Mouse (Mus musculus): ENCODE data around the gene Rft1. TPM values are rescaled to one million over a fixed set of nuclear protein-coding genes. Genes with fewer than 3 reads are reported as not detected.

Rft1 gene
- total RNA-seq, 2 experiments from 2014 or later: 9.2 to 9.5 TPM

DNA sequence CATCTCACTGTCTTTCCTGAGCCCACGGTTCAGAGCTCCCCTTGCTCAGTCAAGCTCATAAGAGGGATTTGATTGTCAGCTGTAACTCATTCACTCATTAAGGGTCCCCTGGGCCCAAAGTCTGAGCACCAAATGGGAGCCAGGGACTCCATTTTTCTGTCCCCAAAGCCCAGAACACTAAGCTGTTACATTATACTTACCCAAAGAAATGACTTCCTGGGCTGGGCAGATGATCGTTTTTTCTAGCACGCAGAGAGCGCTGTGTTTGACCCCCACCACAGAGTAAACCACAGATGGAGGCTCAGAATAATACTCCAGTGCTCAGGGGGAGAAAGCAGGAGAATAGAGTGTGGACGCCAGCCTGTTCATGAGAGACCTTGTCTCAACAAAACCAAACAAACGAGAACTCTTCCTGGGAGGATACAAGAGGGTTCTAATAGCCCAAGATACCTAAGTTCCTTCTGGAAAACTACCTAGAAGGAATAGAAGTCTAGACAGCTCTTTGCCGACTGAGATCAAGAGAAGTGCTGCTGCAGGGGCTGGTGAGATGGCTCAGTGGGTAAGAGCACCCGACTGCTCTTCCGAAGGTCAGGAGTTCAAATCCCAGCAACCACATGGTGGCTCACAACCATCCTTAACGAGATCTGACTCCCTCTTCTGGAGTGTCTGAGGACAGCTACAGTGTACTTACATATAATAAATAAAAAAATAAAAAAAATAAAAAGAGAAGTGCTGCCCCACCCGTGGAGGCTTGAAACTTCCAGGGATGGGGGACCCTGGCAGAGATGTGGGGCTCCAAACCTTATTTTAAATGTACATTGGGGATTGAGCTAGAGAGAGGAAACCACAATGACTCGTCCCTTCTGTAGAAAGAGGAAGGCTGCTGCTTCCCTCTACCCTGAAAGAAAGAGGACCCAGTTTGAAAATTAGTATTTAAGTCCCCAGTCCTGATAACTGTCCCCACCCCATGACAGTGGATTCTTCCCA, 27.1 kb upstream of the Rft1 start:
- intact Hi-C loops (cut with DNase I): loop anchor here (2.0 kb wide), 1 partner anchor 24 kb away; no protein-coding TSS in a partner anchor
- DNase-seq: no peak

DNA sequence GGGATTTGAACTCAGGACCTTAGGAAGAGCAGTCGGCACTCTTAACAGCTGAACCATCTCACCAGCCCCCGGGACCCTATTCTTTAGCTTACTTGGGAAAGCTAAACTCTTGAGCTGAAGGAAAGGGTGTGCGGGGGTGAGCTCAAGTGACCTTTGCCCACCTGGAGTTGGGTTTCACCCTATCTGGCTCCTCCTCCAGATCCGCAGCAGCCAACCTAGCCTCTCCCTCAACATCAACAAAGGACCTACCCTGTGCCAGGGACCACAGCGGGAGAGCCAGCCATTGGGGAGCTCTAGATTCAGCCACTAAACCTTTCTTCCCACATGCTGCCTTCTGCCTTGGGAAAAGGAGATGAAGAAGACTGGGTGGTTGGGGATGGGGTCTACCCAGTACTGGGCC, 25.9 kb upstream of the Rft1 start:
- intact Hi-C loops (cut with DNase I): no loop called here
- no peak for DNase-seq

DNA sequence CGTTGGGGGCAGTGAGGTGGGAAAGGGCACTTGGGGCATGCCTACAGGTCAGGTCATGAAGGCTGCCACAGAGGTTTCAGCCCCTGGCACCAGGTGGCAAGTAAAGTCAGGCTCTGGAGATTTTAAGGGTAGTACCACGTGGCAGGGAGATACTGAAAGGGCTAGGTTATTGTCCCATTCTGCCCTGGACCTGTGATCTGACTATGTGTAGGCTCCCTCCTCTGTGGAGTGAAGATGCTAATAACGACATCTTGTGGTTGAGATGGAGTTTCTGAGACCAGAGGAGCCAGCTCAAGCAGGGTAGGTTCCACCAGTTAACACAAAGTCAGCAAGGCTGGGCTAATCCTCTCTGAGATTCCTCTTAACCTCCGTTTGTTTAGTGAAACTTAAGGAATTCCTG, 24.3 kb upstream of the Rft1 start:
- DNase-seq: no peak
- intact Hi-C loops (cut with DNase I): no loop called here

DNA sequence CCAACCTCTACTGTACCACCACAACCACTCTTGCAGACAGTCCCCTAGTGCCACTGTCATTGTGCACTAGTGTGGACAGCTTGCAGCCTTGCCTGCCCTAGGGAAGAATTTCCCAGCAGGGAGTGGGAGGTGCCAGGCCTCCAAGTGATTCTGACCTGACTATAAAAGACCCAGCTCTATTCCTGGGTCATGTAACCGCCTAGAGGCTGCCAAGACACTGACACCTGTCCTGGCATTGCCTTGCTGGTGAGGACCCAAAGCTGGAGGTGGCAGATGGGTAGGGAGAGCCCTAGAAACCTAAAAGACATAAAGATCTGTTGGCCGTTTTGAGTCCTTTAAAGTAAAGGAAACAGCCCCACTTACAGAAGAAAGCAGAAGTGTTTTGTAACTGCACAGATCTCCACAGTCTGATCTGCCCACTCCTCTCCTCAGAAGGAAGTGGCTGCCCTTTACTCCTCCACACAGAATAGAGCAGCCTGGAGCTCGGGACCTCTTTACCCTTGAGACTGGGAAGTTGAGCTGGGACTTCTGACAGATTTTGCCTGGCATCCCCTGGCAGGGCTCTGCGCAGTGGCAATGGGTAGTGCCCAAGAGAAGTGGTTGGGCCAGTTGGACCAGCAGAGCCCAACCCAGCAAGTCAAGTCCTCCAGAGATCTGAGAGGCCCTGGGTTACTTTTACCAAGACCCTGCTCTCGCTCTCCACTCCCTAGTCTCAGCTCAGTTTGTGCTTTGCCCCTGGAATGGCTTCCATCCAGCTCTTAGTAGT, 23.2 kb upstream of the Rft1 start:
- intact Hi-C loops (cut with DNase I): no loop called here
- DNase-seq: peak; percentile 33 to 62

DNA sequence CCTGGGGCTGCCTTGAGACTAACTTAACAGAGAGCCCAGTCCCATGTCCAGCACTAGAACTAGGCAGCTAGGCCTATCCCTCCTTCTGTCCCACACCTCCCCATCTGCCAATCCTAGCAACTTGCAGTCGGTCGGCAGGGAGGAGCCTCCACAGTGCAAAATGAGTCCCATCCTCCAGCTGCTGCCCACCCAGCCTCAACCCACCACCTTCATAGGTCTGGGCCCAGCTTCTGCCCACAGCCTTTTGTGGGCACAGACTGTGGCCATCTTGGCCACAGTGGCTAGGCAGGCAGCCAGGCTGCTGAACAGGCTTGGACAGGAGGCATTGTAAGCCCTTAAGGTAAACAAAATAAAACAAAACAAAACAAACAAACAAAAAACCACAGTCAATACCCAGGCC, 22.3 kb upstream of the Rft1 start:
- no peak for DNase-seq
- intact Hi-C loops (cut with DNase I): no loop called here

DNA sequence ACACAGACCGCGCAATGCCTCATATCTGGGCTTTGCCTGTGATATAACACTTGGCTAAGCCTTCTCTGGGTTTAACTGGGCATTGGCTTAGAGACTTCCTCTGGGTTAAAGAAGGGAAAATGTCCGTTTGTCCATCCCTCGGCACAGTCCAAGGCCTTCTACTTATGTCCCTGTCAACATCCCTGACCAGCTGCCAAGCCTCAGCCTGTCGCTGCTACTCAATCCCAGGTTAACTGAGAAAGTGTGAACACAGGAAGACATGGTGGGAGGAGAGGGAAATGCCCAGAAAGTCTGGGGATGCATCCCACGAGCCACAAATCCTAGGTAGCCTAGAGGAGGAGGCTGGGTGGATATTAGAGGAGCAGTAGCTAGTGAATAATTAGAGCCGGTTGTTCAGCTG, 20.5 kb upstream of the Rft1 start:
- DNase-seq: no peak
- intact Hi-C loops (cut with DNase I): no loop called here

DNA sequence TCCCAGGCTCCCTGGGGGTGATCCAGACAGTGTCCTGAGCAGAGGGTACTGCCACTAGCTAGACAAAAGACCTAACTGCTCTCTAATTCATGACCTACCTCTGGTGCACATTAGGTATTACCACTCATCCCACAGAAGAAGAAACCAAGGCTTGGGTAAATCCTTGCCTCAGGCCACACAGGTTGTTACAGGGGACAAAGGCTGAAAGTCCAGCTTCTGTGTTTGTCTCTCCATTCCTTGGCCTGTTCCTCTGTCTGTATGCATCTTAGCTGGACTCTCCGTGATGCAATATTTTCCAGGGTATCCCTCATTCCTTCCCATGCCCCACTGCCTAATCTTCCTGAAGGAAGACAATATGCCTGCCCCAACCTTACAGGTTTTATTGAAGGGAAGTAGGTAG, 19.7 kb upstream of the Rft1 start:
- DNase-seq: no peak
- intact Hi-C loops (cut with DNase I): no loop called here

DNA sequence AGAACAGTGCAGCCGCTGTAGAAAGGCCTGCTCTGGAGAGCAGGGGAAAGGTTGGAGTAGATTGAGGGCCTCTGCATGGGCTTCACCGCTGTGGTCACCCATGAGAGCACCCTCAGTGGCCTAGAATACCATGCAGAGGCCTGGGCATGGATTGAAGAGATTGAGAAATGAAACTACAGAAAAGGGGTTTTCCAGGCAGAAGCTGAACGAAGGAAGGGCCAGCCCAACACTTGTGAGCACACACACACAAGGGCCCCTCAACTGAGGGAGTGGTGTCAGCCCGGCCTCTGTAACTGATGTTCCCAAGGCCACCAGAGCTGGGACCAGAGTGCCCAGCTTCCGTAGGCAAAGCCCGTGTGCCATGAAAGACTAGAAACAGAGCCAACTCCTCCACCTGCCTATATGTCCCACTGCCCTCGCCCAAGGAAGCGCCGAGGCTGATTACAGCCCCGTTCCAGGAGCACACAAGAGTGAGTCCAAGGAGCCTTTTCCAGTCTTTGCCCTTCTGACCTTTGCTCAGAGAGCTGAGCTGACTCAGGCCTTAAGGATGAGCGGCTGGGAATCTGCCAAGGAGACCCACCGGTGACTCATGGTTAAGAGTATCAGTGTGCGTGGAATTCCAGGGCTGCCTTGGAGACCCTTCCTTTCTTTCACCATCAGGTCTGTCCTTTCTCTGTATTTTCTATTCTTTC, 18.8 kb upstream of the Rft1 start:
- no peak for DNase-seq
- intact Hi-C loops (cut with DNase I): no loop called here

DNA sequence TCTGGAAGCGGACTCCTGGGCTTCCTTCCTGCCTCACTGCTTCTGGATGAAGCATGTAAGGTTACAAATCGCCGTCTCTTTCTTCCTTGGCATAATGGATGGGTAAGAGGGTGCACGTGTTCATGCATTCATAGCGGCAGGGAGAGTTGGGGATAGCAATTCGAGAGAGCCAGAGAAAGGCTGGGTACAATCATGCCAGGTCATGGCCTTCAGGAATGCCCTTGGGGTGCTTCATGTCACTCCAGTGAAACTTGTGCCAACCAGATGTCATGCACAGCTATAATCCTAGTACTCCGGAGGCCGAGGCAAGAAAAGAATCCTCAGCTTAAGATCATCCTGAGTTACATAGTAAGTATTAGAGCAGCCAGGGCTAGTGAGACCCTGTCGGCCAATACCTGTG, 17.7 kb upstream of the Rft1 start:
- intact Hi-C loops (cut with DNase I): no loop called here
- no peak for DNase-seq

DNA sequence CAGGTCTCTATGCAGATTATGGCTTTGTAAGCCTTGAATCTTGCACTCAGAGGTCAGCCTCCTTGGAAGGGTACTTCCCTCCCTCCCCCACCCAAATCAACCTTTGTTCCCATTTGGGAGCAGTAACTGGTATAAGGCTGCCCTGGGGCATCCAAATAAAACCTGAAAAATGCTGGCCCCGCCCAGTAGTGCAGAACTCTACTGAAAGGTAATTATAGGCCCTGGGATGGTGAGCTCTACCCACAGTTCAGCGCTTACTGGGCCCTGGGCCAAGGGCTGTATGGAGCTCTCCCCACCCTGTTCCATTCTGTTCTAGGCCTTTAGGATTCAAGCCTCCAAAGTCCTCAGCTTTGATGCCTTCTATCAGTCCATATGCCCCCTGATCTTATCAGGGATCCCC, 17.1 kb upstream of the Rft1 start:
- intact Hi-C loops (cut with DNase I): no loop called here
- DNase-seq: no peak

DNA sequence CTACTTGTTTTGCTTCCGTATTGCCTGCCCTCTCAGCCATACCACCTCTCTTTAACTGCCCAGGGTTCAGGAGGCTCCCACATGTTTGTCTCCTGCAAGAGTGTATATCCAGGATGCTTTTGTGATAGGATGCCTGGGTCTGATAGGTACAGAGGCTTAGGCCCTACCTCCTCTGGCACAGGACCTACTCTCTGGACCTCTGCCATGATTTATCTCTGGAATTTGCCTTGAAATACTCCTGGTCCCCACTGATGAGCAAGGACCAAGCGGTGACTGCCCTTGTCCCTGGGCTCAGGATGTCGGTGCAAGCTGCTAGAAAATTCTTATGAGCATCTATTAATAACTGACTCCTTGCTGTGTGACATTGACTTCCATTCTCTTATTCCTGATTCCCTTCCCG, 16.2 kb upstream of the Rft1 start:
- intact Hi-C loops (cut with DNase I): no loop called here
- DNase-seq: peak in 1 of 2 experiments; percentile 52

DNA sequence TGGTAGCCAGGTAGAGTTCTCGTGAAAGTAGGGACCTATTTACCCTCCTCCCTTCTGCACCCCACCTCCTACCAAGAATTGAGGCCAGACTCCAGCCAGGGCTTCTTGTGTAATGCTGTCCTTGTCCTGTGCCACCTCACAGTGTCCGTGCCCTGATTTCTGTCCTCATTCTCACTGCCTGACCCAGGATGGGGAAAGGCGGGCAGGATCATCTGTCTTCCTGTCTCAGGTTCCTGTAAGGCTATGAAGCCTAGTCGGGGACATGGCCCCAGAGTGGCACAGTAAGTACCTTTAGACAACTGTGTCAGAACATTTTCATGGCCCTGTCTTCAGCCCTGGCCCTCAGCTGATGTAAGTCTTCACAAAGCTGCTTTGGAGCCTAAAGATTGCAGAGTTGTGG, 15.5 kb upstream of the Rft1 start:
- DNase-seq: no peak
- intact Hi-C loops (cut with DNase I): no loop called here

DNA sequence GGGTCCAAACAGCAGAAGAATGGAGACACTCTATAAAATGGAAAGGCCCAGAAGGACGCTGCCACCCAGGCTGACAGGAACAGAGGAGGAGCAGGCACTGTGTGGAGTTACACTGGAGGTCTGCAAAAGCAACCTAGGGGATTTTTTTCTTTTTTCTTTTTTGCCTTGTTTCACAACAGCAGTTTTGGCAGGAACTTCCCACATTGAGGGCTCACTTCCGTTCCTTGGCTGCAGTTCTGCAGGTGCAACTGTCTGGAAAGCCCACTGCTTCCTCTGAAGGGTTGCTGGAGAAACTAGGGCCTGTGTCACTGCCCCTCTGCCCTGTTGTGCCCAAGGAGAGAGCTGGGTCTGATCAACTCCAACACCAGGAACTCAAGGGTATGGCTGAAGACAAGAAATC, 12.4 kb upstream of the Rft1 start:
- intact Hi-C loops (cut with DNase I): no loop called here
- DNase-seq: no peak

DNA sequence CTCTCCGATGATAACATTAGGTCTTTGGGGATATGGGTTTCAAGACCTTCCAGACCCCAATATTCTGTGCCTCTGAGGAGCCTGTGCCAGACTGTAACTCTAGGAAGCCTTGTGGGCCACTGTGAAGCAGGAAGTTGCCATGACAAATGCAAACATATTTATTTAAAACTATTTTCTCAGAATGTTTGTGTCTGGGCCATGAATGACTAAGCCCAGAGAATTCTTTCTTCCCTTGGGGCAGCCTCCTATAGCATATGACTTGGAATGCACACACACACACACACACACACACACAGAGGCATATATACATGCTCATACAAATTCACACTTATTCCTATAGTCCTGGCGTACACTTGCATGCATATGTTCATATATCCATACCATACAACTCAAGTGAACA, 10.1 kb upstream of the Rft1 start:
- DNase-seq: no peak
- intact Hi-C loops (cut with DNase I): no loop called here

DNA sequence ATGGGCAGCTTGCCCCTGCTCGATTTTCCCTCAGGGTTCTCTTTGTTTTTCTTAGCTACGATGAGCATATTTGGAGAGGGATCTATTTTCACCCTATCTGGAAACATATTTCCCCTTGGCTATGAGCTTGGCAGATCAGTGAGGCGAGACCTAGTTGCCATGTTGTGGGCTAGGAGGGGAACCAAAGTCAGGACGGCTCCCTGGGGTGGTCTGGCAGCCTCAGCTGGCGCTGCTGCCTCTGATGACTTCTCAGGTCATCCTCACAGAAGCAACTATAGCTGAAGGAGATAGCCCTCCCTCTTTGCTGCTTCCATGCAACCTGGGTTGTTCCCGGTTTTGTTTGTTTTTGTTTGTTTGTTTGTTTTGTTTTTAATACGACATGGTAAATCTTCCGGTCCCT, 9.1 kb upstream of the Rft1 start:
- intact Hi-C loops (cut with DNase I): no loop called here
- DNase-seq: no peak

DNA sequence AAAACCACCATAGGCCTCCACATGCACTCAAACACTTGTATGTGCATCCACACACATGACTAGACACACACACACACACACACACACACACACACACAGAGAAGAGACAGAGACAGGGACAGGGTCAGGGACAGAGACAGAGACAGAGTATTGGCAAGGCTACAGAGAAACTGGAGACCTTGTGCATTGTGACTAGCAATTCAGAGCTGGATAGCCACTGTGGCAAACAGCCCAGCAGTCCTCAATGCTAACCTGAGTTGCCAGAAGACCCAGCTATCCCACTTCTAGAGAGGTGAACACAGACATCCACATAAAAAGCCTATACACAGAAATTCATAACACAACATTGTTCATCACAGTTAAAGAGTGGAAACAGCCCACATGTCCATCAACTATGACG, 7.7 kb upstream of the Rft1 start:
- DNase-seq: no peak
- intact Hi-C loops (cut with DNase I): no loop called here

DNA sequence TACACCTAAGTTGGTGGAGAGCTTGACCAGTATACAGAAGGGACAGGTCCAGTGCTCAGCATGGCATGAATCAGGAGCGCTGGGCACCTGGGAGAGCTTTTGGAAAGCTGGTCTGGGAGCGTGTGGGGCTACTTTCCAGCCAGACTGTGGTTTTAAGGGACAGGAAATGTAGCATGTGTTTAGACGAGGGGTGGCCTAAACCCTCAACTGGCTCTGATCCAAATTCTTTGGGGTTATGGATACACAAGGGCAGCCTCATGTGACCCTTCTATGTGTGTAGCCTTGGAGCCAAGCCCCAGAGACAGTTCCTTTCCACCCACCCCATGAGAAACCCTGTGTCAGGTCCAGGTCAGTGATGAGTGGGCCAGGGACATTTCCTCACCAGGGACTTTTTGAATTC, 5.7 kb upstream of the Rft1 start:
- intact Hi-C loops (cut with DNase I): no loop called here

DNA sequence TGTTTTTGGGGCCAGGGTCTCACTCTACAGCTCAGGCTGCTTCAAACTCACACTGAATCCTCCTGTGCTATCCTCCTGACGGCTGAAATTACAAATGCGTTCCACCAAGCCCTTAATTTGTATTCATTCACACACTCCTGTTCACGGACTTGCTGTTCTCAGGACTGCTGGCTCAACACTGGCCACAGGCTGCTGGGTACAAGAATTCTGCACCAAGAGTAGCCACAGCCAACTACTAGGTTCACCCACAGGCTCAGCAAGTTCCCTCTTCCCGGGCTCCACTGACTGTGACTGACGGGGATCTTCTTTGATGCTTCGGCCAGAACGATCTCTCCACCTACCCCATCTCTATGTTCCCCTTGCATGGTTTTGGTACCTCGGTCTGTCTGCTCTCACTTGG, 4.4 kb upstream of the Rft1 start:
- no peak for DNase-seq
- intact Hi-C loops (cut with DNase I): loop anchor here (2.0 to 5.0 kb wide), 2 partner anchors 23 to 57 kb away; partner anchors contain the start of gene Prkcd

More for the DNA sequence above, 5.7 kb upstream of the Rft1 start:
- no peak for DNase-seq

DNA sequence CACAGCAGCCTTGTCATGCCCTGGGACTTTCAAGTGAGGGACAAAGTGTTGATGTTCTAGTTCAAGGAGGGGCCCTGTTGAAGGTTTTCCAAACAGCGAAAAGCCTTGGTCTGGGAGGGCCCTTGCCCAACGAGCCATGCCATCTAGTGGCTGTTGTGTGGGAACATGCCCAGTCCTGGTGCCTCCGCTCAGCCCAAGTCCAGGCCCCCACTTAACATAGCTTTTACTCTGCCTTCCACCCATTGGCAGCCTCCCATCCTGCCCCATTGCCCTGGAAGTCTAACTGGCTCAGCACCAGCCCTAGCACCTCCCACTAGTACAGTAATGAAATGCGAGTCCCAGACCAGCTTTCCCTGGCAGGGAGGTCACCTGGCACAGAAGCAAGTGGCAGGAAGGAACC, 3.2 kb upstream of the Rft1 start:
- peak; percentile 71 to 81 for DNase-seq
- intact Hi-C loops (cut with DNase I): loop anchor here (2.0 to 5.0 kb wide), 2 partner anchors 24 to 59 kb away; partner anchors contain the start of gene Prkcd

DNA sequence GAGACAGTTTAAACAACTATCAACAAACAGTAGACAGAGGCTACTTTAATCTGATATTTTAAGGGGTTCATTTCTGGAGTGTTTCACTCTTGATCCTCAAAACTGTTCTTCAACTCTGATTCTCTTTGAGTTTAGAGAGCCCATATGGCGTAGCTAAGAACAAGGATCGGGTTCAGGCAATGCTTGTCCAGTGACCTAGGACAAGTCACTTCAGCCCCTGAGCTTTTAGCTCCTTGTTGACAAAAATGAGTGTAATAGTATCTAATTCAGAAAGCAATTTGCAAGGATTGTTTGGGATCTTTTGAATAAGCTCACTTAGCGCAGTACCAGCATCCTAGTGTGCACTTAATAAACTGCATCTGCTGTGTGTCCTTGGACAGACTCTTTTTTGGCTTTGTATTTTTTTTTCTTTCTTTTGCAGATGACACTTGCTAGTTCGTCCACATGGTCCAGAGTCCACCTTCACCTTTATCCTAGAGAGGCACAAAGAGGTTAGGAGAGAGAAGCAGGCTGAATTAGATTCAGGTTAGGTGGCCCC, 600 bp downstream of the Rft1 start:
- no peak for DNase-seq
- intact Hi-C loops (cut with DNase I): loop anchor here (5.0 kb wide), 1 partner anchor 62 kb away; no protein-coding TSS in a partner anchor

DNA sequence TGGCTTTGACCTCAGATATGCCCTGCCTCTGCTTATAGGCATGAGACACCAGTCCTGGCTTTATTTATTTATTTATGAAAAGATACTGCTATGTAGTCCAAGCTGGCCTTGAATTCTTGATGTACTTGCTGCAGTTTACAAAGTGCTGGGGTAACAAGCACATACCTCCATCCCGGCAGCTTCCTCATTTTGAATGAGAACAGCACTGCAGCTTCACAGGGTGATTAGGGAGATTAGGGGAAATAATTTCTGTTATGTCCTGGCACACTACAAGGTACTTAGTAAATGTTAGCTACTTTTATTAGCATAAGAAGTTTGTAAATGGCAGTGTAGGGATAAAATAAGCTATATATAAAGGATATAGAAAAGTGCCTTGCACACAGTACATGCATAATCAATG, 1.4 kb downstream of the Rft1 start:
- intact Hi-C loops (cut with DNase I): no loop called here
- no peak for DNase-seq

All from heart, postnatal 14 days (tissue).